Mouse (Mus musculus) layer of hippocampus, postnatal 10 days (tissue): ENCODE measurements around the gene Prkg1. TPM values are rescaled to one million over a fixed set of nuclear protein-coding genes. Genes with fewer than 3 reads are reported as not detected.
A peak's percentile ranks its signal among the peaks of the same experiment; 100 is the strongest.

Experiments
- DNase-seq, 2 experiments: peaks; one replicate each; pipeline ENCODE4 v3.0.0; 2021; ENCODE audit warnings: low spot score in 2 of 2
- long read RNA-seq: library from polyadenylated mRNA; stranded (forward); transcript quantifications from one replicate; pipeline ENCODE4 v2.0.0, GENCODE M21; 2023
- total RNA-seq, 2 experiments: library from RNA; stranded (reverse); gene quantifications; 2 replicates each; pipeline ENCODE4 v1.2.3; 2021

The Prkg1 gene
- total RNA-seq: 10 to 100 TPM; 21.7 to 23.2 TPM
- long read RNA-seq, partial matches to known transcripts: 0 of 16 reads
- long read RNA-seq, other reads (novel, unspliced or antisense): 16 of 16 reads

- no peak for DNase-seq
These were observed at the start of gene Prkg1 for GRCm38 (mm10) chr19:31764801-31765340. Gene Prkg1 (minus strand): TSS chr19:31765033.

DNA sequence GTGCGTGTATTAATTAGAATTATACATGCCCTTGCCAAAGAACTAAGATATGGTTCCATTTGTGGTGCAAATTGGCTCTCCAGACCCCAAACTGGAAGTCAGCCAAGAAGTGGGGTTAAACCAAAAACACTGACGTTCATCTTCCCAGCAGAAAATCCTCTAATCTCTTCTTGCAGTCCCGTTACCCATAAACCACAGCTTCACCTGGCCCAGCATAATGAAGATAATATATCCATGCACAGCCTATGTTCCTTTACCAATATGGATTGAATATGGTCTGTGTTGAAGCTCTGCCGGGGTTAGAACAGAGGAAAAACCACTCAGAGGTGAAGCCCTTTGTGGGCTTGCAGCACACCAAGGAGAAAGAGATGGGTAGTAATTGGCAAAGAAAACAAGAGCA is 48.3 kb upstream of the Prkg1 start:
- DNase-seq: no peak

DNA sequence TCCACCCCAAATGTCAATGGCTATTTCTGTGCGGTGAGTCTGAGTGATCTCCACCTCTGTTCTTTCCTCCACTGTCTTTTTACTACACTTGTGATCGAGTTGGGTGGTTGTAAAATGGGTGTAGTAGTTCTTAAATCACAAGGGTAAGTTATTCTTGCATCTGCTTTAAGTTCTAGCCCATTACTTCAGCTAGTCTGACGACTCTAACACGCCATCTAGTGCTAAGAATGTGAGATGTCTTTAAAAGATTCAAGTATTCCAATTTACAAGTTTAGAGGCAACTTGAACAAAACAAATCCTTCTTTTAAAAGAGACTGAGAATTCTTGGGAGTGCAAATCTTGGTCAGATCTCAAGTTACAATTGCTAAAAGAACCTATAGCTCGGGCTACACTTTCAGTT is 46.5 kb upstream of the Prkg1 start:
- no peak for DNase-seq

- DNase-seq: no peak
These were observed 40.6 kb upstream of the Prkg1 start for GRCm38 (mm10) chr19:31805391-31805790.

DNA sequence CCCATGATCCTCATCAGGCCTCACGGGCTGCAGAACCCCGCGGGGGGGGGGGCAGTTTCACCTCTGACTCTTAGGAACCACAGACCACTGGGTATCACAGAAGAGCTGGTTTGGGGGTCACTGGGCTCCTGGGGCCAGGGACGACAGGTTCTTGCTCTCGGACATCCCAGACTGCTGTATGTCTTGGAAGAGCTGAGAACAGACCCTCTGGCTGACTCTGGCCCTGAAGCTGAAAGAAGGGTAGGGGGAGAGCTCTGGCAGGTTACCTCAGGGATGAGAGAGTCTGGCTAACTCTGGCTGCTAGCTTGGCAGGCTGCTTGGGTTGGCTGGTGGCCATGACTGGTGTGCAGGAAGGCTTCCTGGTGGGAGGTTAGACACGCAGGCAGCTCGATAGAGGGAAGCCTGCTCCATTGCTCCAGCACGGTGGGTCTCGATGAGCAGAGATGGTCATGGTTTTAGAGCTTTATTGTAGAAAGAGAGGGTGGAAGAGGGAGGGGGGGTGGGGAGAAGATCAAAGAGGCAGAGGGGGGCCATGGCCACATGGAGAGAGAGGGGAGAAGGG is 30.7 kb upstream of the Prkg1 start:
- peak; percentile 29 to 50 for DNase-seq

DNA sequence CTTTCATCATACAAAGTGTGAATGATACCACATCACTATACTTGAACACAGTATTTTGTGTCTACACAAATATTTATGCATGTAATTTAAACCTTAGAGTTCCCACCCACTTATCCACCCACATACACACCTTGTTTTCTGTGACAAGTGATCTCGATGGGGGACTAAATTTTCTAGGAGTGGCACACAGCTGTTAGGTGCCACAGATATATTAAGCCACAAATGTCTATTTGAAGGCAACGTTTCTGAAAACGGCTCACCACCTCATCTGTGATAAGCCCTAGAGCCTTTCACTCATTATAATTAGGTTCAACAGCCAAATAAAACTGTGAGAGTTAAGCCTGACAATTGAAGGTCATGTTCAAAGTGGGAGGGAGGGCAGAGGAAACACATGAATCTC is 26.9 kb upstream of the Prkg1 start:
- no peak for DNase-seq

- DNase-seq: no peak
These were observed 16.7 kb upstream of the Prkg1 start for GRCm38 (mm10) chr19:31781521-31782018.

GRCm38 (mm10) chr19:31781077-31781476 is 16.2 kb upstream of the Prkg1 start:
- no peak for DNase-seq

DNA sequence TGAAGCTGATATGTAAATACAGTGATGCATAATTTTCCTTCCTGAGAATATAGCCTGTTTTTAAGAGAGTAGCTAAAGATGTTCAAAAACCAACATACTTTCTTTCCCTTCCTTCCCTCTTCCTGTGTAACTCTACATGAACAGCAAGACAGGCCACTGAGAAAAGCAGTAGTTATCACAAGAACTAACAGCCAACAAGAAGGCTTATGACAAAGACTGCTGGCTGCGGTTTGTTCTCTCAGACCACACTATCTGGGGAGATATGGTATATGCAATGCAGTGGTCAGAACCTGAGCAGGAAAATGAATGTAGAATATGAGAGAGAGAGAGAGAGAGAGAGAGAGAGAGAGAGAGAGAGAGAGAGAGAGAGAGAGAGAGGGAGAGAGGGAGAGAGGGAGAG is 15.4 kb upstream of the Prkg1 start:
- DNase-seq: no peak

- DNase-seq: no peak
These were observed 14.2 kb upstream of the Prkg1 start for GRCm38 (mm10) chr19:31779021-31779420.

DNA sequence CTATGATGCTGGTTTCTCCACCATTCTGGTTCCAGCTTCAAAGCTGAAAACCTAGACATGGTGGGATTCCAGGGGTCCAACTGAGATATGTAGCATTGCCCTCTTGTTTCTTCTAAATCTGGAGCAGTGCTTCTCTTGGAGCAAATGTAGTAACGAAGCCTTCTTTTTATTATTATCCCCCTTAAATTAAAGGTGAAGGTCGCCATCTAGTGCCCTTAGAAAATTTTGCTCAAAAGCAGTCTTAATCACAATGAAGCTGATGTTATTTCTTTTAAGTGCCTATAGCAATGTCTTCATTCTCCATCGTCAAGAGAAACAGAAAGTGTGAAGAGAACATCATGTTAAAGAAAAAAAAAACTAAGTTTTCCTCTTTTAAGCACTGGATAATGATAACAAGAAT is 2.2 kb upstream of the Prkg1 start:
- DNase-seq: no peak

- DNase-seq: no peak
These were observed 618 bp upstream of the Prkg1 start for GRCm38 (mm10) chr19:31765451-31765850.

- DNase-seq: peak in 1 of 2 experiments; percentile 39
These were observed 657 bp downstream of the Prkg1 start for GRCm38 (mm10) chr19:31763951-31764800.

- DNase-seq: no peak
These were observed 1.5 kb downstream of the Prkg1 start for GRCm38 (mm10) chr19:31763246-31763821.

DNA sequence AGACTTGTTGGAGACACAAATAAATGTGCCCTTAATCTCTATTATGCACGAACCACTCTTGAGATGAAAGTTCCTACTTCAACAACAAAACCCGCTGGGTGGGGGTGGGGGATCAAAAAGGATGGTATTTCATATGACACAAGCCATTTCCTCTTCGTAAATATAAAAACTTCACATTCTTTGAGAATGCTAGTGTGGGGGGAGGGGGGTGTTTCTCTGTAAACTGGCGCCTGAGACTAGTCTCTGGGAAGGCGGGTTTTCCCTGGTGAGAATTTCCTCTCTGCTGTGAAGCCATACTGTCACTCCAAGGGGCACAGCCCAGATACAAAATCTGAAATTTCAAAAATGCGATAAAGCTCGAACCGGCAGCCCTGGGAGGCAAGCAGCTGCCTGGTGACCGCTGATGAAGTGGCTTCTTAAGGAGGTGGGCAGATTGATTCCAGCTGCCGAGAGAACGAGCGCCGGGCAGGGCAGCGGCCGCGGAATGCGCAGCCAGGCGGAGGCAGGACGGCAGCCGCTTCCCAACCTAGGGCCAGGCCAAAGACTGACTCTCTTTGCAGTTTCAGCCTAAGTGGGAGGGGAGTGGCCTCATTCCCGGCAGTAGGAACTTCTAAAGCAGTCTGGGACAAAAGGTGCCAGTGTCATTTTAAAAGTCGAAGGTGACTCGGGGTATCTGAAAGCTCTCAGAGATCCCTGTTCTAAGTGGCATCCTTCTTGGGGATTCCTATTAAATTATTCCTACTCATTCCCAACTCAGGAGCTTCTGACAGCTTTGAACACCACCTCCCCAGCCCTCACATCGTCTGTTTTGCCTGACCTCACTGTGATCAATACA is 2.2 kb downstream of the Prkg1 start:
- DNase-seq: peak in 1 of 2 experiments; percentile 17

- no peak for DNase-seq
These were observed 5.0 kb downstream of the Prkg1 start for GRCm38 (mm10) chr19:31759855-31760254.

DNA sequence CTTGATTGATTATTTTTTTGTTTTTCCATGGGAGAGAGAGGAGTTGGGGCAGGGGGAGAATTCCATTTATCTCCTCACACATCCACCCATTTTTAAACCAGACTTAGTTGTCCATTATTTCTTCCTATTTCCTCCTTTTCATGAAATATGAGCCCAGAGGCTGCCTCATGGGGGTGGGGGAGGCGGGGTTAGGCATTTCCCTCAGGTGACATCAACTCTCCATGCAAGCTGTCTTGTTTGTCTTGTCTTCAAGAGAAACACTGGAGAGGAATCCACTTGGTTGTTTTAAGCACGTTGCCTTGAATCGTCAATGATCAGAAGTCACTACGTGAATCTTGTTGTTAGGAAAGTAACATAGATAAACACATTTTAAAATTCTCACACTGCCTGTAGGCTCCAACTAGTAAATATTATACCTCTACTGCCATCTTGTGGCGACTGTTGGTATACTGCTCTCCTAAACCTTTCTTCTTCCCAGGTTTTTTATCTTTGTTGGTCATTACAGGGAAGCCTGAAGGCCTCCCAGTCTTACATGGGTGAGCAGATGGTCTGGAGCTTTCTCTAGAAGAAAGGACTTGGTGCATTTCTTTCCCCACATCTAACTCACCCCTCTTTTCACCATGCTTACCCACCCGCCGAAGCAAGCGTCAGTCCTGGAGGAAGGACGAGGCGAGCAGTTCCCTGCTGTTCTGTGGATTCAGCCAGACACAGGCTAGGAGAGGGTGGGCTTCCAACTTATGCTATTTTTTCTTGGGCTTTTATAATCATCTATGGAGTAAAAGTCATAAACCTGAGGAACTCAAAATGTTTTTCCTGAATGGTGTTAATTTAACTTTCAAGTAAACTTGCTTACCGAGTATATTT is 8.7 kb downstream of the Prkg1 start:
- peak; percentile 73 to 76 for DNase-seq

DNA sequence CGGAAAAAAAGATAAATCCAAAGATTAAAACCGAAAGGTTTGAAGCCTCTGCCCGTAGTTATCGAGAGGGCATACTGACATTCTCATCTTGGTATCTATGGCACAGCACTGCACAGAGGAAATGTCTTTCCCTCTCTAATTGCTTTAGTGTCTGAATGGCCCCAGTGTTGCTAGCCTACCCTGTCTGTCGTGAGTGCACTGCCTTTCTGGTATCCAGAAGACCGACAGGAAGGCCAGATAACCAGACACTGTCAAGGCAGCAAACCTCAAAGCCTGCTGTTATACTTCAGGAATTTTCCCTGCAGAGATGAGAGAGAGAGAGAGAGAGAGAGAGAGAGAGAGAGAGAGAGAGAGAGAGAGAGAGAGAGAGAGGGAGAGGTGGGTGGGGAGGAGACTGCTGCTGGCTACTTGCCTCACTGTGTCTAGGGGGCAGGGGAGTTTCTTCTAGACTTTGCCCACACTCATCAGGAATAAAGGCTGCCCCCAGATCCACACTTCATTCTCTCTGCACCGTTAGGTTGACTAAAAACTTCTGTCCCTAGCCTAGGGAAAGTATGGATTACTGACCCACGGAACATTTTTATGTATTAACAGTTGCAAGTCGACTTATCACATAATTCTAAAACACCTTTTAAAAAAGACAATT is 10.1 kb downstream of the Prkg1 start:
- DNase-seq: no peak

GRCm38 (mm10) chr19:31750976-31751676 is 13.7 kb downstream of the Prkg1 start:
- no peak for DNase-seq
